Mouse (Mus musculus) brain, embryonic 14.5 days (tissue): ENCODE data around the gene Tmem120b. TPM values are rescaled to one million over a fixed set of nuclear protein-coding genes. Genes with fewer than 3 reads are reported as not detected.

ENCODE experiments used
- DNase-seq: peaks from one replicate; pipeline ENCODE4 v3.0.0-alpha.2; 2011; ENCODE audit warnings: low read depth
- CTCF ChIP-seq: fragments of 200-500 bp; IDR thresholded peaks from 2 replicates; pipeline ENCODE4 v1.5.1; 2012; ENCODE audit warnings: inconsistent platforms, mild to moderate bottlenecking, moderate library complexity, borderline replicate concordance; ENCODE audit not compliant: insufficient read depth, insufficient read length; ENCODE audit errors: extremely low read depth
- POLR2A ChIP-seq: fragments of 200-500 bp; IDR thresholded peaks from 2 replicates; pipeline ENCODE4 v1.6.1; 2012; ENCODE audit warnings: mild to moderate bottlenecking, inconsistent platforms, borderline replicate concordance; ENCODE audit not compliant: poor library complexity, insufficient read depth, insufficient read length, severe bottlenecking; ENCODE audit errors: extremely low read depth
- polyA plus RNA-seq: library from polyadenylated mRNA; depleted of rRNA; stranded (reverse); fragments of >200 nt; gene quantifications from 2 replicates; pipeline ENCODE4 v1.2.3, GENCODE M21; 2012

Tmem120b gene
- polyA plus RNA-seq, 1 experiment: 13.9 TPM

- DNase-seq: no peak
Measured at GRCm38 (mm10) chr5:123103556-123103955, 35.3 kb downstream of the Tmem120b start.

DNA sequence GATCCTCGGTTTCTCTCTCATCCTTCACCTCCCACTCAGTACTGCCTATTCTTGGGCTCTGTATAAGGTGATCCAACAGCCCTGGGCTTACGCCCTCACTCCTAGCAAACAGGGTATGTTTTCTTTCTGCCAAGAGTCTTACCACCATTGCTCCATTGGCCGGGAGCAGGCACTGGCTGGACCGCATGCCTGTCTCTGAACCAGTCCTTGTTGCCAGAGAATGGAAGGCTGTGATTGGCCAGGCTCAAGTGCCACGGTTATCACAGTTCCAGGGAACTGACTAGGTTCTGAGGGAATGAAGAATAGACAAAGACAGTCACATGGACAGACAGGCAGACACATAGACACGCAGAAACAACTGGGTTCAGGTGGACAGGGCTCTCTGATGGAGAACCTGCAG is 36.6 kb downstream of the Tmem120b start:
- TF ChIP-seq CTCF (no peak), POLR2A (no peak)
- DNase-seq: no peak

More at GRCm38 (mm10) chr5:123103556-123103955, 35.3 kb downstream of the Tmem120b start:
- TF ChIP-seq CTCF (no peak), POLR2A (no peak)

- DNase-seq: peak; percentile 82
- TF ChIP-seq POLR2A (no peak), CTCF (no peak)
Measured at GRCm38 (mm10) chr5:123109452-123110203, 41.4 kb downstream of the Tmem120b start.

GRCm38 (mm10) chr5:123110296-123110721 is 42.1 kb downstream of the Tmem120b start:
- DNase-seq: peak; percentile 87
- TF ChIP-seq POLR2A: no peak
- no peak for TF ChIP-seq CTCF

DNA sequence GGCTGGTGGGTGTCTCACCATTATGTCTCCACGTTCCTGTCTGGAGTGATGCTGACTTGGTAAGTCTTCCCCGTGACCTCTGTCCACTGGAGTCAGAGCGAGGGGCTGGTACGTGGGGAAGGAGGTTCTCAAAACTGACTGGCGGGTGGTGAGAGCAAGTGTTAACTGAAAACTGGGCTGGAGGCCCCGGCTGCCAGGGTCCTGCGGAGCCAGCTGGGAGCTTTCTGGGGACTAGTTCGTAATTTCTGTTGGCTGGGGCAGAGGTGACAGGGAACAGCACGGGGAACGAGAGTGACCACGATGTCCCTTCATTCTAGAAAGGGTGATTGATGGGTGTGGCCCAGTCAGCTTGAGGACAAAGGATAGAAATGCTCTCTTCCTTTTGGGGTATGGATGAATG is 45.9 kb downstream of the Tmem120b start:
- no peak for DNase-seq
- TF ChIP-seq POLR2A (no peak), CTCF (no peak)

DNA sequence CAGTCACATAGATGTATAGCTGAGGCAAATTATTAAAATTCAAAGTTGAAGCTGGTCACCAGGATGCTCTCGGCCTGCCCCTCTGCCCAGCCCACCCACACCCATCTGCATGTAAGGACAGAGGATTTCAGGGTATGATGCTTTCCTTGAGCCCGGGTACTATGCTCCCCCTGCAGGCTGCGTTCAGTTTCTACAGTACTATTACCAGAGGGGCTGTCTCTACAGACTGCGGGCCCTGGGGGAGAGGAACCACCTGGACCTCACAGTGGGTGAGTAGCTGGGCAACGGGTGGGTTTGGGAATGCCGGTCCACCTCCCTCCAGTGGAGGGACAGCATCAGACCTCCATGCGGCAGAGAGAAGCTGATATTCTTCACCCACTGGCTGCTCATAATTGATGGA is 46.7 kb downstream of the Tmem120b start:
- DNase-seq: peak; percentile 62
- TF ChIP-seq CTCF: peak; percentile 58; the same call in 1 of the 2 replicates
- no peak for TF ChIP-seq POLR2A

GRCm38 (mm10) chr5:123116080-123116479 is 47.9 kb downstream of the Tmem120b start:
- TF ChIP-seq CTCF: no peak
- TF ChIP-seq POLR2A: no peak

GRCm38 (mm10) chr5:123117257-123117656 is 49.0 kb downstream of the Tmem120b start:
- peak; percentile 87 for TF ChIP-seq CTCF
- no peak for TF ChIP-seq POLR2A

More at GRCm38 (mm10) chr5:123116080-123116479, 47.9 kb downstream of the Tmem120b start:
- no peak for DNase-seq

GRCm38 (mm10) chr5:123117773-123118172 is 49.6 kb downstream of the Tmem120b start:
- TF ChIP-seq CTCF (no peak), POLR2A (no peak)
- no peak for DNase-seq

More at GRCm38 (mm10) chr5:123117257-123117656, 49.0 kb downstream of the Tmem120b start:
- peak; percentile 75 for DNase-seq

GRCm38 (mm10) chr5:123118826-123119225 is 50.6 kb downstream of the Tmem120b start:
- no peak for DNase-seq
- no peak for TF ChIP-seq POLR2A
- TF ChIP-seq CTCF: no peak

DNA sequence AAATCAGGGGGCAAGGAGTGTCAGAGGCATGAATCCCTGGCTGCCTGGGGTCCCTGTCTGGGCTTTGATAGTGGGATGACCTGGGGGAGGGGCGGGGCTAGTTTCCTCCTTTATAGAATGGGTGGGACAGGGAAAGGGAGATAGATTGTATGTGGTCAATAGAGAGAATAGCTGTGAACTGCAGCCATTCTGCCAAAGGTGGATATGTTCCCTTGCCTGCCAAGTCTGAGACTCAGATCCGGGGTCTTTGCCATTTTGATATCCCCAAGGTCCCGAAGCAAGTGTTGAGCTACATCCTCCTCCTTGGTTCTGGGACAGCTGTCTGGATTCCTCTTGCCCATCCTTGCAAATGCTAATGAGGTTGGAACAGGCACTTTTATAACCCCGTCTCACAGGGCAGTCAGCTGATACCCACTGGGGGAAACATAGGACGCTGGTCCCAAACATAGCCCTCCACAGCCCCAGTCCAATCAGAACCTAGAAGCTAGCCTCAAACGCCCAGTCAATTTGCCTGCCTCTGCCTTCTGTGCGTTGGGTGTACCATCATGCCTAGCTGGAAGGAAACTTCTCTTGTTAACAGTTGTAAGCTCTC is 52.5 kb downstream of the Tmem120b start:
- DNase-seq: no peak

More for the DNA sequence above, 52.5 kb downstream of the Tmem120b start:
- TF ChIP-seq POLR2A: no peak
- TF ChIP-seq CTCF: no peak
